Mouse (Mus musculus) hindbrain, embryonic 12.5 days (tissue): ENCODE data around the gene Cfd. TPM values are rescaled to one million over a fixed set of nuclear protein-coding genes. Genes with fewer than 3 reads are reported as not detected.

Experiments used
- ATAC-seq: fragments of 200-750 bp; cut with Nextera tagmentation; 2 replicates; pipeline ENCODE4 v1.8.0; 2017; ENCODE audit warnings: moderate TSS enrichment; ENCODE audit not compliant: low FRiP score
- H3K27ac ChIP-seq: fragments of 300-500 bp; sonication (generic); 2 replicates; pipeline ENCODE4 v1.5.1; 2016; ENCODE audit warnings: mild to moderate bottlenecking
- H3K27me3 ChIP-seq: fragments of 300-500 bp; sonication (generic); 2 replicates; pipeline ENCODE4 v1.6.1; 2016; ENCODE audit warnings: mild to moderate bottlenecking
- H3K36me3 ChIP-seq: fragments of 300-500 bp; sonication (generic); 2 replicates; pipeline ENCODE4 v1.6.1; 2016; ENCODE audit warnings: mild to moderate bottlenecking
- H3K4me1 ChIP-seq: fragments of 300-500 bp; sonication (generic); 2 replicates; pipeline ENCODE4 v1.6.1; 2016
- H3K4me2 ChIP-seq: fragments of 300-500 bp; sonication (generic); replicated peaks from 2 replicates; pipeline ENCODE4 v1.6.1; 2016; ENCODE audit warnings: mild to moderate bottlenecking
- H3K4me3 ChIP-seq: fragments of 300-500 bp; sonication (generic); 2 replicates; pipeline ENCODE4 v1.5.1; 2016; ENCODE audit warnings: mild to moderate bottlenecking
- H3K9ac ChIP-seq: fragments of 300-500 bp; sonication (generic); 2 replicates; pipeline ENCODE4 v1.6.1; 2016; ENCODE audit warnings: mild to moderate bottlenecking, moderate library complexity
- H3K9me3 ChIP-seq: fragments of 300-500 bp; sonication (generic); replicated peaks from 2 replicates; pipeline ENCODE4 v1.6.1; 2016; ENCODE audit warnings: mild to moderate bottlenecking
- WGBS: fragments of 180-500 bp; shearing (Covaris S2); methylation state at CpG from one replicate; pipeline ENCODE4 v1.1.7; 2016; 5-methylcytosine and 5-hydroxymethylcytosine counted together
- polyA plus RNA-seq: library from polyadenylated mRNA; unstranded; fragments of >200 nt; fragmentation: Nextera tagmentation; extraction: Ambion mirVana; gene quantifications from 2 replicates; pipeline ENCODE4 v1.2.1, GENCODE M21; 2016

Cfd gene
- polyA plus RNA-seq, 1 experiment from 2014 or later, result not detected

GRCm38 (mm10) chr10:79855558-79856184, 35.0 kb upstream of the Cfd start:
- peaks cover 40% of the 10 kb centered on the region for H3K36me3 ChIP-seq

DNA sequence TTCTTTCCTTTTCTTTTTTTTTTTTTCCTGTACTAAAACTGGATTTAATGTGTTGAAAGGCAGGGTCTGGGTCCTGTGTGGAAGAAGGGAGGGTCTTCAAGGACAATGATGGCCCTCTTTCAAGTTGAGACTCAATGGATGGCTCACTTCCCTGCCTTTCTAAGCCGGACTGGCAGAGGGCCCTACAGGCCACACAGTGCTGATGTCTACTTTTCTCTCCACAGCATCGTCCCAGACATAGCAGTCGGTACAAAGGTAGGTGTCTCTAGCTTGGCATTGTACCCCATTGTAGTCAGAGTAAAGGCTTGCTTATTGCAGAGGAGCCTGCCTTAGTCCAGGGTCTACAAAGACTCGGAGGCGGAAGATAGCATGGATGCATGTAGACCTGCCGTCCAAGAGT, 34.4 kb upstream of the Cfd start:
- no peak for ATAC-seq
- WGBS, result 56% methylated on average over 6 of the region's 6 CpGs
- H3K4me1 ChIP-seq, result peaks cover 62% of the 10 kb centered on the region

More at GRCm38 (mm10) chr10:79855558-79856184, 35.0 kb upstream of the Cfd start:
- Histone ChIP-seq H3K4me1 (peaks cover 63% of the 10 kb centered on the region), H3K9ac (peak overlapping the region; percentile 98), H3K9me3 (no peaks in the 10 kb centered on the region), H3K4me3 (peak overlapping the region; percentile 98), H3K27ac (peak overlapping the region; percentile 100), H3K4me2 (peak overlapping the region; percentile 99), H3K27me3 (no peaks in the 10 kb centered on the region)
- ATAC-seq, result no peak
- 7% methylated on average over 10 of the region's 10 CpGs for WGBS

GRCm38 (mm10) chr10:79856704-79857451, 33.8 kb upstream of the Cfd start:
- Histone ChIP-seq H3K9me3 (no peaks in the 10 kb centered on the region), H3K27me3 (no peaks in the 10 kb centered on the region), H3K4me2 (peak overlapping the region; percentile 99), H3K36me3 (peaks cover 52% of the 10 kb centered on the region), H3K9ac (peak overlapping the region; percentile 98), H3K4me3 (peak overlapping the region; percentile 98), H3K27ac (peak overlapping the region; percentile 100; the same call in 1 of the 2 replicates), H3K4me1 (peaks cover 56% of the 10 kb centered on the region)
- 64% methylated on average over 7 of the region's 7 CpGs for WGBS
- ATAC-seq, result no peak

More for the DNA sequence above, 34.4 kb upstream of the Cfd start:
- peak overlapping the region; percentile 98 for H3K4me3 ChIP-seq
- no peaks in the 10 kb centered on the region for H3K27me3 ChIP-seq
- H3K36me3 ChIP-seq, result peaks cover 46% of the 10 kb centered on the region
- H3K27ac ChIP-seq, result peak overlapping the region; percentile 100; the same call in 1 of the 2 replicates
- peak overlapping the region; percentile 98 for H3K9ac ChIP-seq
- H3K4me2 ChIP-seq, result peak overlapping the region; percentile 99
- H3K9me3 ChIP-seq, result no peaks in the 10 kb centered on the region

DNA sequence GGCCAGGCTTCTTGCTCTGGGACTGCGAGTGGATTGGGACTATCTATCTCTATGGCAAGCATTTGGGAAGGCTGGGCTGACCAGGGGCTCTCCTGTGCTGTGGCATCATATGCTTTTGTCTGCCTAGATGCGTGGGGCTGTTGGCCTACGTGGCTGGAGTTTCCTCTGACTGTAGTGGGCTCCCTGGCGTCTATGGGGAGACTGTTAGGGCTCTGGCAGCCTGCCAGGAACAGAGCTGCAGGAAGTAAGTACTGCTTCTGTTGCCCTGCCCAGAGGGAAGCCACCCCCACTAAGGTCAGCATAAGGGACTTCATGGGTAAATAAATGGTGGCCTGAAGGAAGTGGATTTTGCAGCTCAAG, 33.2 kb upstream of the Cfd start:
- peak overlapping the region; percentile 99 for H3K4me2 ChIP-seq
- ATAC-seq, result no peak
- 30% methylated on average over 4 of the region's 4 CpGs for WGBS
- H3K27ac ChIP-seq, result peak overlapping the region; percentile 63
- H3K9me3 ChIP-seq, result no peaks in the 10 kb centered on the region
- H3K9ac ChIP-seq, result peak overlapping the region; percentile 98
- peaks cover 57% of the 10 kb centered on the region for H3K36me3 ChIP-seq
- peaks cover 50% of the 10 kb centered on the region for H3K4me1 ChIP-seq
- H3K4me3 ChIP-seq, result peak overlapping the region; percentile 98
- no peaks in the 10 kb centered on the region for H3K27me3 ChIP-seq

DNA sequence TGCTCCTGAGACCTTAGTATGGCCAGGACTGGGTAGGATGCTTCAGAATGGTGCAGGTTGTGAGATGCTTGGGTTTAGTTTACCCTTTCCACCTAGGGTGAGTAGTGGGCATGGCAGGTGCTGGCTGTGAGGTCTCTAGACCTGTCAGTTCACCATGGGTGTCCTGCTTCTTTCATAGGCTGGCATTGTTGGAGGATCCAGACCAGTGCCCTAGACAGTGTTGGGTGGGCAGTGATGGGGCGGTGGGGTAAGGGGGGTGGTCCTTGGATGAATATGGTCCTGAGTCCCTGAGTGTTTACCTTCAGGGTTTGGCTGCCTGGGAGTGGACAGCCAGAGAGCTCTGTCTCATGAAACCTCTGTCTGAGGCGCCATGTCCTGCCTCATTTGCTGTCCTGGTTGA, 32.8 kb upstream of the Cfd start:
- no peaks in the 10 kb centered on the region for H3K9me3 ChIP-seq
- 90% methylated on average over 2 of the region's 2 CpGs for whole genome bisulfite sequencing
- H3K4me3 ChIP-seq, result peak overlapping the region; percentile 98
- H3K27me3 ChIP-seq, result no peaks in the 10 kb centered on the region
- H3K4me1 ChIP-seq, result peaks cover 46% of the 10 kb centered on the region
- H3K36me3 ChIP-seq, result peaks cover 62% of the 10 kb centered on the region
- H3K9ac ChIP-seq, result peak overlapping the region; percentile 98; the same call in 1 of the 2 replicates
- H3K4me2 ChIP-seq, result peak overlapping the region; percentile 99
- peak overlapping the region; percentile 63 for H3K27ac ChIP-seq
- ATAC-seq, result no peak

- WGBS, result 55% methylated on average over 17 of the region's 17 CpGs
- peak overlapping the region; percentile 98; the same call in 1 of the 2 replicates for H3K4me3 ChIP-seq
- ATAC-seq, result no peak
- peaks cover 40% of the 10 kb centered on the region for H3K4me1 ChIP-seq
- no peaks in the 10 kb centered on the region for H3K9me3 ChIP-seq
- no peaks in the 10 kb centered on the region for H3K27me3 ChIP-seq
- H3K27ac ChIP-seq, result peak overlapping the region; percentile 63
- peak overlapping the region; percentile 99 for H3K4me2 ChIP-seq
- H3K36me3 ChIP-seq, result peaks cover 68% of the 10 kb centered on the region
- H3K9ac ChIP-seq, result peak overlapping the region; percentile 98; the same call in 1 of the 2 replicates
These were observed 32.1 kb upstream of the Cfd start for GRCm38 (mm10) chr10:79858416-79859074.

DNA sequence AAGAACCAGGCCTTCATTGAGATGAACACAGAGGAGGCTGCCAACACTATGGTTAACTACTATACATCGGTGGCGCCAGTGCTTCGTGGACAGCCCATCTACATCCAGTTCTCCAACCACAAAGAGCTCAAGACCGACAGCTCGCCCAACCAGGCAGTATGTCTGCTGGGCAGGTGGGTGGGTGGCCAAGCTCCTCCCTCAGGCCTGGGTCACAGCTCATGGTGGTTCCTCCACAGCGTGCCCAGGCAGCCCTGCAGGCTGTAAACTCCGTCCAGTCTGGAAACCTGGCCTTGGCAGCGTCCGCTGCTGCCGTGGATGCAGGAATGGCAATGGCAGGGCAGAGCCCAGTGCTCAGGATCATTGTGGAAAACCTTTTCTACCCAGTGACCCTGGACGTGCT, 31.5 kb upstream of the Cfd start:
- no peaks in the 10 kb centered on the region for H3K9me3 ChIP-seq
- H3K4me2 ChIP-seq, result no peak overlapping the region
- H3K27me3 ChIP-seq, result no peaks in the 10 kb centered on the region
- ATAC-seq, result no peak
- no peak overlapping the region for H3K9ac ChIP-seq
- no peak overlapping the region for H3K4me3 ChIP-seq
- H3K4me1 ChIP-seq, result peaks cover 40% of the 10 kb centered on the region
- H3K36me3 ChIP-seq, result peaks cover 69% of the 10 kb centered on the region
- WGBS, result 88% methylated on average over 11 of the region's 11 CpGs
- no peak overlapping the region for H3K27ac ChIP-seq

GRCm38 (mm10) chr10:79860079-79860911, 30.4 kb upstream of the Cfd start:
- Histone ChIP-seq H3K4me2 (no peak overlapping the region), H3K4me3 (no peak overlapping the region), H3K9ac (no peak overlapping the region), H3K36me3 (peaks cover 80% of the 10 kb centered on the region), H3K27me3 (no peaks in the 10 kb centered on the region), H3K4me1 (peaks cover 40% of the 10 kb centered on the region), H3K27ac (no peak overlapping the region), H3K9me3 (no peaks in the 10 kb centered on the region)
- WGBS, result 93% methylated on average over 26 of the region's 26 CpGs
- no peak for ATAC-seq

- Histone ChIP-seq H3K4me2 (no peak overlapping the region), H3K27ac (no peak overlapping the region), H3K27me3 (no peaks in the 10 kb centered on the region), H3K4me3 (no peak overlapping the region), H3K4me1 (peaks cover 33% of the 10 kb centered on the region), H3K36me3 (peaks cover 92% of the 10 kb centered on the region), H3K9ac (no peak overlapping the region), H3K9me3 (no peaks in the 10 kb centered on the region)
- ATAC-seq, result no peak
- 83% methylated on average over 25 of the region's 25 CpGs for WGBS
These were observed 29.2 kb upstream of the Cfd start for GRCm38 (mm10) chr10:79861230-79862048.

DNA sequence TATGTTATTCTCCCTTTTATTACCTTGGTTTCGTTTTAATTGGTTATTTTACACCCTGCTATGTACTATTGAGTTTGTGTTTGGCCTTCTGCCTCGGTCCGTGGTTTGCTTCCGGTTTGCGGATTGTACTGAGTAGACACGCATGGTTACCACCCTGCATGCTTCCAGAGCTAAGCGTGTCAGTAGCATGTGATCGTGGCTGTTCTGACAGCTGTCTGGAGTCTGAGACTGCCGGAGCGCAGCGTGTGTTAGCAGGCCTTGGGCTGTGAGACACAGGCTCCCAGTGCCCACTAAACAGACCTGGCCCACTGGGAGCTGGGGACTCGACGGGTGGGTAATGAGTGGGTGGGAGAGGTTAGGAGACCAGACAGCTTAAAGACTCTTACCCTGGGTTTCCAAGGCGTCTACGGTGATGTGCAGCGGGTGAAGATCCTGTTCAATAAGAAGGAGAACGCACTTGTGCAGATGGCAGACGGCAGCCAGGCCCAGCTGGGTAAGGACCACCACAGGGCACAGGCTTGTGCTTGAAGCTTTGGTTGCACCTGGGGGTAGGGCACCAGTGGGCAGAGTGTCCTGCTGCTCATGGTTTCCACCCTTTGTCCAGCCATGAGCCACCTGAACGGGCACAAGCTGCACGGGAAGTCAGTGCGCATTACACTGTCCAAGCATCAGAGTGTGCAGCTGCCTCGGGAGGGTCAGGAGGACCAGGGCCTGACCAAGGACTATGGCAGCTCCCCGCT, 28.4 kb upstream of the Cfd start:
- H3K4me3 ChIP-seq, result no peak overlapping the region
- no peaks in the 10 kb centered on the region for H3K27me3 ChIP-seq
- H3K4me1 ChIP-seq, result peaks cover 30% of the 10 kb centered on the region
- peaks cover 92% of the 10 kb centered on the region for H3K36me3 ChIP-seq
- WGBS, result 87% methylated on average over 23 of the region's 23 CpGs
- 0 out of 2 replicates have a peak overlapping the region, but pooled peaks have one; percentile 4 for H3K27ac ChIP-seq
- ATAC-seq, result no peak
- no peaks in the 10 kb centered on the region for H3K9me3 ChIP-seq
- no peak overlapping the region for H3K4me2 ChIP-seq
- H3K9ac ChIP-seq, result no peak overlapping the region
